Mouse (Mus musculus): Measurements from ENCODE around the gene Numa1.
"Not testable (repeated sequence)": the region's sequence is repeated elsewhere in the genome, so short reads cannot be mapped to it uniquely, and the experiment has no call there.

The Numa1 gene

GRCm38 (mm10) chr7:101933751-101934240 is at the start of gene Numa1, which contains the start of gene Lrrc51:
Gene Numa1 (plus strand): TSS chr7:101934111.
Gene Lrrc51 (minus strand): TSS chr7:101933895.
- DNase-seq (ENCODE audit: extremely low spot score): peak; percentile 97

GRCm38 (mm10) chr7:101884160-101884559 is 49.8 kb upstream of the Numa1 start:
- no peak for DNase-seq (ENCODE audit: extremely low spot score)

GRCm38 (mm10) chr7:101886274-101886673 is 47.6 kb upstream of the Numa1 start:
- DNase-seq (ENCODE audit: extremely low spot score): no peak

GRCm38 (mm10) chr7:101888460-101888859 is 45.5 kb upstream of the Numa1 start:
- no peak for DNase-seq (ENCODE audit: extremely low spot score)

- no peak for DNase-seq (ENCODE audit: extremely low spot score)
Measured at GRCm38 (mm10) chr7:101895695-101896094, 38.2 kb upstream of the Numa1 start.

- peak; percentile 97 for DNase-seq (ENCODE audit: extremely low spot score)
Measured at GRCm38 (mm10) chr7:101896104-101897066, 37.5 kb upstream of the Numa1 start.

GRCm38 (mm10) chr7:101900331-101901097 is 33.4 kb upstream of the Numa1 start:
- DNase-seq (ENCODE audit: extremely low spot score): no peak

- no peak for DNase-seq (ENCODE audit: extremely low spot score)
Measured at GRCm38 (mm10) chr7:101901969-101902368, 31.9 kb upstream of the Numa1 start.

GRCm38 (mm10) chr7:101902846-101903245 is 31.1 kb upstream of the Numa1 start:
- no peak for DNase-seq (ENCODE audit: extremely low spot score)

- DNase-seq (ENCODE audit: extremely low spot score): peak; percentile 99
Measured at GRCm38 (mm10) chr7:101905561-101906286, 28.2 kb upstream of the Numa1 start, which contains the start of gene Lamtor1. Gene Lamtor1 (plus strand): TSS chr7:101905904.

- DNase-seq (ENCODE audit: extremely low spot score): no peak
Measured at GRCm38 (mm10) chr7:101906287-101906681, 27.6 kb upstream of the Numa1 start, which contains the start of gene Tomt. Gene Tomt (minus strand): TSS chr7:101906359.

- no peak for DNase-seq (ENCODE audit: extremely low spot score)
Measured at GRCm38 (mm10) chr7:101906696-101907095, 27.2 kb upstream of the Numa1 start.

- DNase-seq (ENCODE audit: extremely low spot score): no peak
Measured at GRCm38 (mm10) chr7:101908367-101908766, 25.5 kb upstream of the Numa1 start.

- no peak for DNase-seq (ENCODE audit: extremely low spot score)
Measured at GRCm38 (mm10) chr7:101910138-101910537, 23.8 kb upstream of the Numa1 start.

- no peak for DNase-seq (ENCODE audit: extremely low spot score)
Measured at GRCm38 (mm10) chr7:101911982-101912381, 21.9 kb upstream of the Numa1 start.

- DNase-seq (ENCODE audit: extremely low spot score): peak; percentile 70
Measured at GRCm38 (mm10) chr7:101918071-101918470, 15.8 kb upstream of the Numa1 start.

GRCm38 (mm10) chr7:101925892-101926291 is 8.0 kb upstream of the Numa1 start:
- DNase-seq (ENCODE audit: extremely low spot score): not testable (repeated sequence)

- DNase-seq (ENCODE audit: extremely low spot score): no peak
Measured at GRCm38 (mm10) chr7:101928093-101928492, 5.8 kb upstream of the Numa1 start.

GRCm38 (mm10) chr7:101932551-101932950 is 1.4 kb upstream of the Numa1 start:
- no peak for DNase-seq (ENCODE audit: extremely low spot score)

GRCm38 (mm10) chr7:101933300-101933699 is 611 bp upstream of the Numa1 start:
- no peak for DNase-seq (ENCODE audit: extremely low spot score)

- DNase-seq (ENCODE audit: extremely low spot score): no peak
Measured at GRCm38 (mm10) chr7:101935957-101936356, 2.0 kb downstream of the Numa1 start.
